Mouse (Mus musculus): ENCODE data around the gene Gpcpd1. TPM values are rescaled to one million over a fixed set of nuclear protein-coding genes. Genes with fewer than 3 reads are reported as not detected.

Gpcpd1 gene
- total RNA-seq (2023): 117 to 138 TPM (median 130 TPM) in 4 replicates

GRCm38 (mm10) chr2:132587240-132587779 is at the start of gene Gpcpd1:
TSS of gene Gpcpd1 (minus strand) at chr2:132587729.

Other genes with a start within 250 kb of the Gpcpd1 start
- gene Prokr2, start 202.3 kb downstream of the Gpcpd1 start, total RNA-seq (2023): not detected in 4 replicates
- 12.9 to 15.2 TPM (median 13.1 TPM) in 4 replicates for gene Shld1, start 99.2 kb upstream of the Gpcpd1 start, total RNA-seq (2023)
- gene Chgb, start 193.5 kb upstream of the Gpcpd1 start, total RNA-seq (2023): 0.20 TPM in 1 of 4 replicates, not detected in the others
- gene Trmt6, start 228.3 kb upstream of the Gpcpd1 start, total RNA-seq (2023): 38.5 to 43.6 TPM (median 42.8 TPM) in 4 replicates
- gene Mcm8, start 228.4 kb upstream of the Gpcpd1 start, total RNA-seq (2023): 4.9 to 9.0 TPM (median 6.9 TPM) in 4 replicates